Mouse (Mus musculus) leukemia stem cell, adult 10-12 weeks (primary cell): Measurements from ENCODE around the gene Fbxo41. TPM values are rescaled to one million over a fixed set of nuclear protein-coding genes. Genes with fewer than 3 reads are reported as not detected.

Experiments
- polyA plus RNA-seq: library from polyadenylated mRNA; stranded (reverse); fragments of >175 nt; gene quantifications from 2 replicates; pipeline ENCODE4 v1.2.3, GENCODE M21; 2012; ENCODE audit warnings: low replicate concordance

The Fbxo41 gene
- 0.11 TPM in 1 of 2 replicates, not detected in the other for polyA plus RNA-seq

GRCm38 (mm10) chr6:85502911-85503250 lies at the start of gene Fbxo41:
TSS of gene Fbxo41 (minus strand) at chr6:85502994.

GRCm38 (mm10) chr6:85513531-85513910 lies 10.7 kb upstream of the Fbxo41 start, which contains the start of gene Egr4:
TSS of gene Egr4 (minus strand) at chr6:85513589.

GRCm38 (mm10) chr6:85451664-85452410 lies 51.0 kb downstream of the Fbxo41 start, which contains the start of gene Pradc1:
TSS of gene Pradc1 (minus strand) at chr6:85451970.

GRCm38 (mm10) chr6:85450697-85451663 lies 51.8 kb downstream of the Fbxo41 start, which contains the start of gene Cct7:
TSS of gene Cct7 (plus strand) at chr6:85451514.

GRCm38 (mm10) chr6:85431842-85432431 lies 70.9 kb downstream of the Fbxo41 start, which contains the start of gene Smyd5:
TSS of gene Smyd5 (plus strand) at chr6:85431989.

GRCm38 (mm10) chr6:85423836-85424379 lies 78.9 kb downstream of the Fbxo41 start, which contains the start of gene Noto:
TSS of gene Noto (plus strand) at chr6:85423886.

Other genes with a start within 250 kb of the Fbxo41 start
- 1.7 and 2.5 TPM in 2 replicates for gene Sfxn5, start 169.6 kb downstream of the Fbxo41 start, polyA plus RNA-seq
- gene Rab11fip5, start 128.4 kb downstream of the Fbxo41 start, polyA plus RNA-seq, result 3.3 and 3.4 TPM in 2 replicates
- gene Noto, start 79.1 kb downstream of the Fbxo41 start, polyA plus RNA-seq, result not detected in 2 replicates
- 2.4 and 27.6 TPM in 2 replicates for gene Smyd5, start 71.0 kb downstream of the Fbxo41 start, polyA plus RNA-seq
- gene Cct7, start 51.5 kb downstream of the Fbxo41 start, polyA plus RNA-seq, result 16.7 and 37.8 TPM in 2 replicates
- 29.5 and 31.5 TPM in 2 replicates for gene Pradc1, start 51.0 kb downstream of the Fbxo41 start, polyA plus RNA-seq
- gene Egr4, start 10.6 kb upstream of the Fbxo41 start, polyA plus RNA-seq, result 0.34 and 0.42 TPM in 2 replicates
- 1.5 and 2.2 TPM in 2 replicates for gene Alms1, start 84.5 kb upstream of the Fbxo41 start, polyA plus RNA-seq
- gene Nat8f7, start 210.2 kb upstream of the Fbxo41 start, polyA plus RNA-seq, result not detected in 2 replicates